Mouse (Mus musculus) embryonic facial prominence, embryonic 11.5 days (tissue): ENCODE data around the gene Cdyl. TPM values are rescaled to one million over a fixed set of nuclear protein-coding genes. Genes with fewer than 3 reads are reported as not detected.

Experiments
- ATAC-seq: fragments of 200-750 bp; cut with Nextera tagmentation; replicated peaks from 2 replicates; pipeline ENCODE4 v1.8.0; 2017; ENCODE audit warnings: low read depth; ENCODE audit not compliant: insufficient number of reproducible peaks, low FRiP score, low TSS enrichment
- DNase-seq: peaks from one replicate; pipeline ENCODE4 v3.0.0-alpha.2; 2015; ENCODE audit warnings: low spot score
- H3K27ac ChIP-seq: fragments of 300-500 bp; sonication (generic); replicated peaks from 2 replicates; pipeline ENCODE4 v1.5.1; 2014; ENCODE audit warnings: mild to moderate bottlenecking, low read depth, low read length, control low read depth
- H3K27me3 ChIP-seq: fragments of 300-500 bp; sonication (generic); 2 replicates; pipeline ENCODE4 v1.6.1; 2014; ENCODE audit warnings: mild to moderate bottlenecking, low read length, moderate library complexity, mixed read lengths; ENCODE audit not compliant: control insufficient read depth, insufficient read depth
- H3K36me3 ChIP-seq: fragments of 300-500 bp; sonication (generic); replicated peaks from 2 replicates; pipeline ENCODE4 v1.6.1; 2014; ENCODE audit warnings: low read depth, mild to moderate bottlenecking, low read length, moderate library complexity, mixed read lengths; ENCODE audit not compliant: control insufficient read depth, insufficient read depth
- H3K4me1 ChIP-seq: fragments of 300-500 bp; sonication (generic); 2 replicates; pipeline ENCODE4 v1.6.1; 2014; ENCODE audit warnings: low read length, mixed read lengths; ENCODE audit not compliant: control insufficient read depth, insufficient read depth
- H3K4me2 ChIP-seq: fragments of 300-500 bp; sonication (generic); 2 replicates; pipeline ENCODE4 v1.6.1; 2014; ENCODE audit warnings: low read depth, mild to moderate bottlenecking, control low read depth, low read length, moderate library complexity
- H3K4me3 ChIP-seq: fragments of 300-500 bp; sonication (generic); 2 replicates; pipeline ENCODE4 v1.5.1; 2014; ENCODE audit warnings: low read depth, low read length, control low read depth
- H3K9ac ChIP-seq: fragments of 300-500 bp; sonication (generic); replicated peaks from 2 replicates; pipeline ENCODE4 v1.6.1; 2014; ENCODE audit warnings: mild to moderate bottlenecking, control low read depth, low read length
- H3K9me3 ChIP-seq: fragments of 300-500 bp; sonication (generic); replicated peaks from 2 replicates; pipeline ENCODE4 v1.6.1; 2016; ENCODE audit warnings: mild to moderate bottlenecking, low read length, inconsistent platforms, mixed read lengths; ENCODE audit not compliant: control insufficient read depth
- WGBS: fragments of 180-500 bp; shearing (Covaris S2); extraction: QIAGEN DNeasy Blood & Tissue Kit; methylation state at CpG from one replicate; pipeline ENCODE4 v1.1.7; 2014; 5-methylcytosine and 5-hydroxymethylcytosine counted together
- polyA plus RNA-seq: library from polyadenylated mRNA; unstranded; fragments of >200 nt; fragmentation: Nextera tagmentation; extraction: Ambion mirVana; gene quantifications from 2 replicates; pipeline ENCODE4 v1.2.1, GENCODE M21; 2014

Gene Cdyl
- polyA plus RNA-seq, 1 experiment from 2014 or later: 16.0 TPM

DNA sequence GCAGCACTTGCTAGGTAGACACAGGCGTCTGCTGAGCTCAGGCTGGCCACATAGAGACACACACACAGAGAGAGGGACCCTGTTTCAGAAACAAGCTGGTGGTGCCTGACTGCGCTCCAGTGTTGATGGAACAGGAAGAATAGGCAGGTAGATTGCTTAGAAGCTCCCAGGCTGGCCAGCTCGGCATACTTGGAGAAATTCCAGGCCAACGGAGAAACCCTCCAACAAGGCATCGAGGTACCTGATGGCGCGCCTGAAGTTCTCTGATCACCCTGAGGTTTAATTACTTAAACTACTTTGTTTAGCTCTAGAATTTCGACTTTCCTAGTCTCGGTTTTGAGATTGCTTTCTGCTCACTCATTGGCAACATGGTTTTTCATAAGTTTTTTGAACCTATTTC, 110.8 kb downstream of the Cdyl start:
- Histone ChIP-seq H3K9me3 (no peaks in the 10 kb centered on the region), H3K4me3 (no peak overlapping the region), H3K4me1 (no peaks in the 10 kb centered on the region), H3K4me2 (no peak overlapping the region), H3K27ac (no peak overlapping the region), H3K9ac (no peak overlapping the region), H3K36me3 (no peaks in the 10 kb centered on the region), H3K27me3 (no peaks in the 10 kb centered on the region)
- ATAC-seq (no peak), DNase-seq (no peak)
- 90% methylated on average over 9 of the region's 9 CpGs for WGBS

DNA sequence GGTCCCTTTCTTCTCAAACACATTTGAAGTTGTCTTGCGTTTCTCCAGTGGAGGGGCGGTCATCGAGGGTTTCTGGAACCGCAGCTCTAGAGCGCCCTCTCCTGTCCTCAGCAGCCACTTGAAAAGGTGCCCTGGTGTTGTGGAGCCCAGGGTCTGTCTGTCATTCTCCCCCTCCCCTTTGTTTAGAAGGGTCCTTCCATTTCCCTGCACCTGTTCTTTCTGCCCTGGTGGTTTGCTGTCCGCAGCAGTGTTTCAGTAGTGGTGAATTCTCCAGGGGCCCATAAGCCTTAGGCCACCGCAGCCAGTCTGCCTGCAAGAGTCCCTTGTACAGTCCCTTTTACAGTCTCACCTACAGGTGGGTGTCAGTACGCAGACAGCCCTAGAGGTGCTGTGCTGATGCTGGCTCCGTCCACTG, 112.3 kb downstream of the Cdyl start:
- Histone ChIP-seq H3K9ac (no peak overlapping the region), H3K27me3 (no peaks in the 10 kb centered on the region), H3K27ac (no peak overlapping the region), H3K4me1 (no peaks in the 10 kb centered on the region), H3K4me2 (no peak overlapping the region), H3K9me3 (no peaks in the 10 kb centered on the region), H3K36me3 (no peaks in the 10 kb centered on the region), H3K4me3 (no peak overlapping the region)
- WGBS: 71% methylated on average over 9 of the region's 9 CpGs
- DNase-seq: peak; percentile 14
- ATAC-seq: no peak

- Histone ChIP-seq H3K4me2 (no peak overlapping the region), H3K9ac (no peak overlapping the region), H3K27me3 (no peaks in the 10 kb centered on the region), H3K9me3 (no peaks in the 10 kb centered on the region), H3K4me1 (no peaks in the 10 kb centered on the region), H3K27ac (no peak overlapping the region), H3K4me3 (no peak overlapping the region), H3K36me3 (no peaks in the 10 kb centered on the region)
- WGBS: 61% methylated on average over 7 of the region's 7 CpGs
- ATAC-seq (no peak), DNase-seq (no peak)
Measured at GRCm38 (mm10) chr13:35773763-35774162, 114.1 kb downstream of the Cdyl start.

DNA sequence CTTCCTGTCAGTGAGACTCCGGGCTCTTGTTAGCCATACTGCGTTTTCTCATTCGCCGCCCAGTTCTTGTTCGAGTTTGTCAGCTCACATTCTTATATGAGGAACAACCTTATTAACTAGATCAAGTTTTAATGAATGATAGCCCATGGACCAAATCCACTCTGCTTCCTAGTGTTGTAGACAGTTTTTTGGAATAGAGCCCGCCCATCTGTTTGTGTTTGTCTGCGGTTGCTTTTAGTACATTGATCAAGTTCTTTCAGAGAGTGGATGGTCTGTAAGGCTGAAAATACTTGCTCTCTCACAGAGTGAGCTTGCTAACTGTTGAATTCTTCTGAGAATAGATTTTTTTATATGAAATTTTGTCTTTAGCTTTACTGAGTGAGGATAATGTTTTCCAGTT, 116.5 kb downstream of the Cdyl start:
- 95% methylated on average over 7 of the region's 7 CpGs for WGBS
- no peak overlapping the region for H3K4me2 ChIP-seq
- H3K9me3 ChIP-seq: no peaks in the 10 kb centered on the region
- no peak for DNase-seq
- ATAC-seq: no peak
- H3K4me3 ChIP-seq: no peak overlapping the region
- no peaks in the 10 kb centered on the region for H3K27me3 ChIP-seq
- H3K27ac ChIP-seq: no peak overlapping the region
- H3K9ac ChIP-seq: no peak overlapping the region
- H3K4me1 ChIP-seq: no peaks in the 10 kb centered on the region
- no peaks in the 10 kb centered on the region for H3K36me3 ChIP-seq

GRCm38 (mm10) chr13:35780714-35781113, 121.1 kb downstream of the Cdyl start:
- Histone ChIP-seq H3K27ac (no peak overlapping the region), H3K9me3 (no peaks in the 10 kb centered on the region), H3K27me3 (no peaks in the 10 kb centered on the region), H3K4me2 (no peak overlapping the region), H3K4me3 (no peak overlapping the region), H3K4me1 (no peaks in the 10 kb centered on the region), H3K9ac (no peak overlapping the region), H3K36me3 (no peaks in the 10 kb centered on the region)
- no peak for ATAC-seq
- WGBS: 80% methylated on average over 3 of the region's 3 CpGs
- DNase-seq: no peak

DNA sequence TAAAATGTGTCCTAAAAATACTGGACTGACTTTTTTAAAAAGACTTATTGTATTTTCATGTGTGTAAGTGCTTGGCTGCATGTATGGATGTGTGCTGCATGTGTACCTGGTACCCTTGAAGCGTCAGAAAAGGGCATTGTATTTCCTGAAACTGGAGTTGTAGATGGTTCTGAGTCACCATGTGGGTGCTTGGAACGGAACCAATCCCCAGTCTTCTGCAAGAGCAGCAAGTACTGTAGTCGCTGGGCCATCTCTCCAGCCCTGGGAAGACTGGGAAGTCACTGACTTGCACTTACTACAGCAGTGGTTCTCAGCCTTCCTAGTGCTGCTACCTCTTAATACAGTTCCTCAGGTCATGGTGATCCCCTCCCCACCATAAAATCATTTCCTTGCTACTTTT, 122.1 kb downstream of the Cdyl start:
- H3K9me3 ChIP-seq: no peaks in the 10 kb centered on the region
- no peaks in the 10 kb centered on the region for H3K36me3 ChIP-seq
- ATAC-seq (no peak), DNase-seq (no peak)
- no peak overlapping the region for H3K27ac ChIP-seq
- H3K4me3 ChIP-seq: no peak overlapping the region
- H3K4me2 ChIP-seq: no peak overlapping the region
- H3K4me1 ChIP-seq: no peaks in the 10 kb centered on the region
- no peak overlapping the region for H3K9ac ChIP-seq
- WGBS: 78% methylated on average over 3 of the region's 3 CpGs
- no peaks in the 10 kb centered on the region for H3K27me3 ChIP-seq

GRCm38 (mm10) chr13:35782949-35783348, 123.3 kb downstream of the Cdyl start:
- Histone ChIP-seq H3K9ac (no peak overlapping the region), H3K4me2 (no peak overlapping the region), H3K4me1 (no peaks in the 10 kb centered on the region), H3K27me3 (no peaks in the 10 kb centered on the region), H3K36me3 (no peaks in the 10 kb centered on the region), H3K9me3 (no peaks in the 10 kb centered on the region), H3K27ac (no peak overlapping the region), H3K4me3 (no peak overlapping the region)
- ATAC-seq (no peak), DNase-seq (peak; percentile 67)
- 86% methylated on average over 2 of the region's 2 CpGs for WGBS

DNA sequence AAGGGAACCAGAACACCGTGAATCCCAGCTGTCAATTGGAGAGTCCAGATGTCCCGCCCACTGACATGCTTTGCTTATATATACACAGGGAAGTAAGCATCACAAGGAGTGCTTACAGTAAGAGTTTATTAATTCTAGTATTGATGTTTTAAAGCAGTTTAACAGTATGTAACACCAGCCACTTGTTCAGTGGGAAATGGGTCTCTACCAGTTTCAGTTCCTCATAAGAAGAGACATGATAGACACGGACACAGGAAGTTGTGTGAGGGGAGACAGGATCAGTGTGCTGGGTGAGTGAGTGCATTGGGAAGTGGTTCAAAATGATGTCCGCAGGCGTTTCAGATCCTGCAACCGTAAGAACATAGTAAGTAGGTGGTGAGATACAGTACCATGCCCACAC, 123.9 kb downstream of the Cdyl start:
- H3K4me2 ChIP-seq: no peak overlapping the region
- DNase-seq (no peak), ATAC-seq (no peak)
- no peaks in the 10 kb centered on the region for H3K36me3 ChIP-seq
- H3K27me3 ChIP-seq: no peaks in the 10 kb centered on the region
- 88% methylated on average over 6 of the region's 6 CpGs for WGBS
- H3K4me1 ChIP-seq: no peaks in the 10 kb centered on the region
- no peak overlapping the region for H3K27ac ChIP-seq
- no peak overlapping the region for H3K9ac ChIP-seq
- no peak overlapping the region for H3K4me3 ChIP-seq
- no peaks in the 10 kb centered on the region for H3K9me3 ChIP-seq
